Mouse (Mus musculus) ES-Bruce4 (cell line): Measurements from ENCODE around the gene Ssbp2.

Experiments
- CTCF ChIP-seq: IDR thresholded peaks from one replicate; pipeline ENCODE4 v1.8.1; 2011; ENCODE audit warnings: low read depth, low read length
- EP300 ChIP-seq: IDR thresholded peaks from 2 replicates; pipeline ENCODE4 v1.6.1; 2011; ENCODE audit warnings: low read depth, low read length; ENCODE audit not compliant: insufficient read depth
- POLR2A ChIP-seq: IDR thresholded peaks from one replicate; pipeline ENCODE4 v1.8.1; 2011; ENCODE audit warnings: low read length; ENCODE audit not compliant: insufficient read depth

DNA sequence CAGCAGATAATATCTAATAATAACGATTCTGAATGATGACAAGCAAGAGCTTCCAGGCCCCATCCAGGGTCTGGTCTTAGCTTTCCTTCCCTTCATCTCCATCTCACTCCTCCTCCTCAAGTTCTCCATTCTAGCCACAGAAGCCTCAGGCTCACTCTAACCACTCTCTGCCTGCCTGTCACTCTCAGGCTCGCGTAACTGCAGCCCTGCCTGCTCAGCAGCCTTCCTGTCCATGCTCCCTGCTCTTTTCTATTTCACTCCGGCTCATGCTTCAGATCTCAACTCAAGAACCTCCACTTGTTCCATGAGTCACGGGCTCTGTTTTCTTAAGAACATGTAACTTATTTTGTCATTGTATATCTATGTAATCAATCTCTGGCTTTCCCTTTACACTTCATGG, 286.4 kb downstream of the Ssbp2 start:
- no peak for TF ChIP-seq CTCF
- TF ChIP-seq POLR2A, result no peak
- no peak for TF ChIP-seq EP300
